Mouse (Mus musculus) heart, adult 2 months (tissue): ENCODE results near the gene 4632433K11Rik. TPM values are rescaled to one million over a fixed set of nuclear protein-coding genes. Genes with fewer than 3 reads are reported as not detected.

Source experiments
- DNase-seq, 2 experiments: peaks; one replicate each; pipeline ENCODE4 v3.0.0; 2021
- H3K27ac ChIP-seq: fragments of 200-600 bp; 2 replicates; pipeline ENCODE4 v1.8.1; 2022
- H3K27me3 ChIP-seq: fragments of 200-500 bp; 2 replicates; pipeline ENCODE4 v1.6.1; 2012; ENCODE audit warnings: mild to moderate bottlenecking, low read length, inconsistent platforms, mixed read lengths; ENCODE audit not compliant: control insufficient read depth, insufficient read depth
- H3K36me3 ChIP-seq: fragments of 200-500 bp; 2 replicates; pipeline ENCODE4 v1.6.1; 2012; ENCODE audit warnings: low read length, inconsistent platforms; ENCODE audit not compliant: control insufficient read depth, insufficient read depth
- H3K4me1 ChIP-seq: fragments of 200-500 bp; 2 replicates; pipeline ENCODE4 v1.6.1; 2011; ENCODE audit warnings: low read length; ENCODE audit not compliant: control insufficient read depth, insufficient read depth
- H3K4me3 ChIP-seq: fragments of 200-600 bp; 2 replicates; pipeline ENCODE4 v1.8.1; 2022
- H3K79me2 ChIP-seq: fragments of 200-500 bp; replicated peaks from 2 replicates; pipeline ENCODE4 v1.6.1; 2012; ENCODE audit warnings: mild to moderate bottlenecking, inconsistent platforms, low read length, moderate library complexity, mixed read lengths; ENCODE audit not compliant: control insufficient read depth, insufficient read depth
- H3K9ac ChIP-seq: fragments of 200-500 bp; 2 replicates; pipeline ENCODE4 v1.6.1; 2012; ENCODE audit warnings: low read depth, mild to moderate bottlenecking, control low read depth, inconsistent platforms, low read length, mixed read lengths
- CTCF ChIP-seq: fragments of 200-600 bp; IDR thresholded peaks from 2 replicates; pipeline ENCODE4 v1.8.1; 2022; ENCODE audit warnings: antibody characterized with exemption, mild to moderate bottlenecking, moderate library complexity
- EP300 ChIP-seq: fragments of 200-500 bp; IDR thresholded peaks from 2 replicates; pipeline ENCODE4 v1.6.1; 2011; ENCODE audit warnings: low read depth, low read length, control low read depth; ENCODE audit not compliant: insufficient read depth
- POLR2A ChIP-seq: fragments of 200-500 bp; IDR thresholded peaks from 2 replicates; pipeline ENCODE4 v1.6.1; 2011; ENCODE audit warnings: mild to moderate bottlenecking, low read depth, low read length, control low read depth; ENCODE audit not compliant: insufficient read depth
- WGBS: fragments of 180-500 bp; shearing (Covaris S2); methylation state at CpG from one replicate; pipeline ENCODE4 v1.1.7; 2018; 5-methylcytosine and 5-hydroxymethylcytosine counted together
- intact Hi-C: fragments of 180-260 bp; cut with DNase I; formaldehyde crosslinking; loops from one replicate; pipeline ENCODE4 v1.15.1; 2025
- polyA plus RNA-seq: library from polyadenylated mRNA; depleted of rRNA; stranded (reverse); fragments of >200 nt; gene quantifications from 2 replicates; pipeline ENCODE4 v1.2.3, GENCODE M21; 2012
- total RNA-seq, 2 experiments: library from RNA; stranded (reverse); gene quantifications; 2 replicates each; pipeline ENCODE4 v1.2.3; 2021

Gene 4632433K11Rik
- total and polyA plus RNA-seq, 3 experiments, result not detected

DNA sequence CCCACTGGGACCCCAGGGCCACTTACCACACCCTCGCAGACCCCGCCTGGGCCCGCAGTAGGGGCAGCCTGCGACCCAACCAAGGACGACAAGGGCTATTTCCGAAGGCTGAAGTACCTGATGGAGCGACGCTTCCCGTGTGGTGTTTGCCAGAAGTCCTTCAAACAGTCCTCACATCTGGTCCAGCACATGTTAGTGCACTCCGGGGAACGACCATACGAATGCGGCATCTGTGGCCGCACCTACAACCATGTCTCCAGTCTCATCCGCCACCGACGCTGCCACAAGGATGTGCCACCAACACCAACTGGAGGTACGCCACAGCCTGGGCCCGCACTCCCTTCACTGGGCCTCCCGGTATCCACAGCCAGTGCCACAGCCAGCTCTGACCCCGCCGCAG is 4.4 kb upstream of the 4632433K11Rik start:
- no peaks in the 10 kb centered on the region for H3K4me1 ChIP-seq
- no peak overlapping the region for H3K4me3 ChIP-seq
- peaks cover 3% of the 10 kb centered on the region for H3K79me2 ChIP-seq
- H3K9ac ChIP-seq, result no peak overlapping the region
- no peak for TF ChIP-seq POLR2A
- TF ChIP-seq CTCF, result no peak
- no peak for TF ChIP-seq EP300
- no peaks in the 10 kb centered on the region for H3K27me3 ChIP-seq
- no peaks in the 10 kb centered on the region for H3K36me3 ChIP-seq
- no peak overlapping the region for H3K27ac ChIP-seq
- no peak for DNase-seq
- 94% methylated on average over 22 of the region's 22 CpGs for WGBS
- intact Hi-C loops, result no loop called here

DNA sequence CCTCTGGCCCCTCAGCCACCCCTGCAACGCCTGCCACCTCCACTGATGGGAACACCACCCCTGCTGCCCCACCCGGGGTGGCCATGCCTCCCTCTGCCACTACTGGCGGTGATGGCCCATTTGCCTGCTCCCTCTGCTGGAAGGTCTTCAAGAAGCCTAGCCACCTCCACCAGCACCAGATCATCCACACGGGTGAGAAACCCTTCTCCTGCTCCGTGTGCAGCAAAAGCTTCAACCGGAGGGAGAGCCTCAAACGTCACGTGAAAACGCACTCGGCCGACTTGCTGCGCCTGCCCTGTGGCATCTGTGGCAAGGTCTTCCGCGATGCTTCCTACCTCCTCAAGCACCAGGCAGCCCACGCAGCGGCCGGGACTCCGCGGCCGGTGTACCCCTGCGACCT is 4.0 kb upstream of the 4632433K11Rik start:
- peaks cover 3% of the 10 kb centered on the region for H3K79me2 ChIP-seq
- H3K36me3 ChIP-seq, result no peaks in the 10 kb centered on the region
- no peaks in the 10 kb centered on the region for H3K27me3 ChIP-seq
- DNase-seq, result no peak
- WGBS, result 94% methylated on average over 21 of the region's 21 CpGs
- TF ChIP-seq CTCF, result no peak
- no peak for TF ChIP-seq EP300
- no peak for TF ChIP-seq POLR2A
- H3K4me1 ChIP-seq, result no peaks in the 10 kb centered on the region
- intact Hi-C loops, result no loop called here
- no peak overlapping the region for H3K27ac ChIP-seq
- no peak overlapping the region for H3K9ac ChIP-seq
- no peak overlapping the region for H3K4me3 ChIP-seq

DNA sequence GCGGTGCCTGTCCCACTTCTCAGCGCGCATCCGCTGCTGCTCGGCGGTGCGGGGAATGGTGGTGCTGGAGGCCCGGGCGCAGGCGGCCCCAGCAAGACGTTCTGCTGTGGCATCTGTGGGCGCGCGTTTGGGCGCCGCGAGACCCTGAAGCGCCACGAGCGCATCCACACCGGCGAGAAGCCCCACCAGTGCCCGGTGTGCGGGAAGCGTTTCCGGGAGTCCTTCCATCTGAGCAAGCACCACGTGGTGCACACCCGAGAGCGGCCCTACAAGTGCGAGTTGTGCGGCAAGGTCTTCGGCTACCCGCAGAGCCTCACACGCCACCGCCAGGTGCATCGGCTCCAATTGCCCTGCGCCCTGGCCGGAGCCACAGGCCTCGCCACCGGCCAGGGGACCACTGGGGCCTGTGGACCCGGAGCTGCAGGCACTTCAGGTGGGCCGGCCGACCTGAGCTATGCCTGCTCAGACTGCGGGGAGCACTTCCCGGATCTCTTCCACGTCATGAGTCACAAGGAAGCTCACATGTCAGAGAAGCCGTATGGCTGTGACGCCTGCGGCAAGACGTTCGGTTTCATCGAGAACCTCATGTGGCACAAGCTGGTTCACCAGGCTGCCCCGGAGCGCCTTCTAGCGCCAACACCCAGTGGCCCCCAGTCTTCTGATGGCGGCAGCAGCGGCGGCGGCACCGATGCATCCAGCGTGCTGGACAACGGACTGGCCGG is 3.2 kb upstream of the 4632433K11Rik start:
- no peaks in the 10 kb centered on the region for H3K36me3 ChIP-seq
- WGBS, result 89% methylated on average over 63 of the region's 63 CpGs
- no peak for DNase-seq

DNA sequence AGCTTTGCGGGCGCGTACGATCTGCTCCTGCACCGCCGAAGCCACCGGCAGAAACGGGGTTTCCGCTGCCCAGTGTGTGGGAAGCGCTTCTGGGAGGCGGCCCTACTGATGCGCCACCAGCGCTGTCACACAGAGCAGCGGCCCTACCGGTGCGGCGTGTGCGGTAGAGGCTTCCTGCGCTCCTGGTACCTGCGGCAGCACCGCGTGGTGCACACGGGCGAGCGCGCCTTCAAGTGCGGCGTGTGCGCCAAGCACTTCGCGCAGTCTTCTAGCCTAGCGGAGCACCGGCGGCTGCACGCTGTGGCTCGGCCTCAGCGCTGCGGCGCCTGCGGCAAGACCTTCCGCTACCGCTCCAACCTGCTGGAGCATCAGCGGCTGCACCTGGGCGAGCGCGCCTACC is 2.4 kb upstream of the 4632433K11Rik start:
- Histone ChIP-seq H3K36me3 (no peaks in the 10 kb centered on the region), H3K4me1 (no peaks in the 10 kb centered on the region), H3K27me3 (no peaks in the 10 kb centered on the region), H3K27ac (no peak overlapping the region), H3K79me2 (peaks cover 2% of the 10 kb centered on the region; the same call in 1 of the 2 replicates), H3K4me3 (no peak overlapping the region), H3K9ac (no peak overlapping the region)
- no peak for DNase-seq
- intact Hi-C loops, result no loop called here
- no peak for TF ChIP-seq CTCF
- TF ChIP-seq POLR2A, result no peak
- 87% methylated on average over 46 of the region's 46 CpGs for WGBS

More for the DNA sequence above, 3.2 kb upstream of the 4632433K11Rik start:
- TF ChIP-seq EP300 (no peak), POLR2A (no peak), CTCF (no peak)
- intact Hi-C loops, result no loop called here
- no peaks in the 10 kb centered on the region for H3K4me1 ChIP-seq
- no peak overlapping the region for H3K9ac ChIP-seq
- no peaks in the 10 kb centered on the region for H3K27me3 ChIP-seq
- no peak overlapping the region for H3K27ac ChIP-seq
- H3K4me3 ChIP-seq, result no peak overlapping the region
- peaks cover 2% of the 10 kb centered on the region; the same call in 1 of the 2 replicates for H3K79me2 ChIP-seq

DNA sequence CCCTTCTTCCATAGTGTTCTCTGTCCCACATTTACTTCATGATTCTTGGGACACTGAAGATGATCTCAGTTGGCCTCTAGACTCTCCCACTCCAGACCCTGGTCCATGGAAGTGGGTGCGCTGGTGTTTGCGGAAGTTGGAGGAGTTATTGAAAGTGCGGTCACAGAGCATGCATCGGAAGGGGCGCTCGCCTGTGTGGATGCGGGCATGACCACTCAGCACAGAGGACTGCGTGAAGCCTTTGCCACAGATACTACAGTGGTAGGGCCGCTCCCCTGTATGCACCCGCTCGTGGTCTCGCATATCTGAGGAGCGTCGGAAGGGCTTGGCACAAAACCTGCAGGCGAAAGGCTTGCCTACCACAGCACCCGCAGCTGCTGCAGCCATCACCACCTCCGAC is 1.7 kb downstream of the 4632433K11Rik start:
- intact Hi-C loops, result loop anchor here (2.0 kb wide), 1 partner anchor 15 kb away; the partner anchor contains the start of gene Zfp580
- no peak for TF ChIP-seq CTCF
- no peak for TF ChIP-seq EP300
- TF ChIP-seq POLR2A, result no peak
- Histone ChIP-seq H3K27me3 (no peaks in the 10 kb centered on the region), H3K36me3 (no peaks in the 10 kb centered on the region; the same call in 1 of the 2 replicates), H3K4me3 (no peak overlapping the region), H3K27ac (no peak overlapping the region), H3K79me2 (no peaks in the 10 kb centered on the region), H3K9ac (no peak overlapping the region), H3K4me1 (no peaks in the 10 kb centered on the region; the same call in 1 of the 2 replicates)
- WGBS, result 94% methylated on average over 17 of the region's 17 CpGs
- DNase-seq, result no peak

DNA sequence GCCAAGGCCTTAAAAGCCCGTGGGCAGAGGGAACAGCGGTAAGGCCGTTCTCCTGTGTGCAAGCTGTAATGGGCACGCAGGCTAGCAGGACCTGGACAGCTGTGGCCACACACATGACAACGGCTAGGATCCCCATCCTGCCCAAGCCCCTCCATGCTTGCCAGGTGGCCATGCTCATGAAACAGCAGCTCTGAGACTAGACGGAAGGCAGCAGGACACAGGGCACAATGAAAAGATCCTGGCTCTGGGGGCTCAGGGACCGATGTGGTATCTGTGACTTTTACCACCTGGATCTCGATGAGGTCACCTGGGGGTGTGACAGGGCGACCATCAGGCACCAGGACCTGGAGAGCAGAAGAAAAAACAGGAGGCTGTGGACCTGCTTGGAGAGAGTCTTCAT is 2.2 kb downstream of the 4632433K11Rik start:
- H3K27ac ChIP-seq, result no peak overlapping the region
- H3K4me3 ChIP-seq, result no peak overlapping the region
- DNase-seq, result no peak
- H3K9ac ChIP-seq, result no peak overlapping the region
- WGBS, result 93% methylated on average over 9 of the region's 9 CpGs
- intact Hi-C loops, result loop anchor here (2.0 kb wide), 1 partner anchor 15 kb away; the partner anchor contains the start of gene Zfp580
- TF ChIP-seq POLR2A (no peak), EP300 (no peak), CTCF (no peak)
- H3K4me1 ChIP-seq, result no peaks in the 10 kb centered on the region; the same call in 1 of the 2 replicates
- H3K79me2 ChIP-seq, result no peaks in the 10 kb centered on the region
- H3K36me3 ChIP-seq, result no peaks in the 10 kb centered on the region; the same call in 1 of the 2 replicates
- no peaks in the 10 kb centered on the region for H3K27me3 ChIP-seq
